Mouse (Mus musculus): ENCODE data around the gene Sbsn.

GRCm38 (mm10) chr7:30728739-30729395 is 22.4 kb upstream of the Sbsn start:
- TF ChIP-seq CTCF (IDR thresholded peaks at IDR 0.05; ENCODE audit: low read depth, low read length) (no peak), POLR2A (IDR thresholded peaks at IDR 0.05; ENCODE audit: insufficient read depth, low read length) (no peak), EP300 (IDR thresholded peaks at IDR 0.05; ENCODE audit: insufficient read depth, low read depth, low read length) (no peak)
